Mouse (Mus musculus): ENCODE results near the gene Cnga4. TPM values are rescaled to one million over a fixed set of nuclear protein-coding genes. Genes with fewer than 3 reads are reported as not detected.
A peak's percentile ranks its signal among the peaks of the same experiment; 100 is the strongest.
"Not testable (repeated sequence)": the region's sequence is repeated elsewhere in the genome, so short reads cannot be mapped to it uniquely, and the experiment has no call there.

The Cnga4 gene
- polyA plus RNA-seq, 1 experiment: not detected

DNA sequence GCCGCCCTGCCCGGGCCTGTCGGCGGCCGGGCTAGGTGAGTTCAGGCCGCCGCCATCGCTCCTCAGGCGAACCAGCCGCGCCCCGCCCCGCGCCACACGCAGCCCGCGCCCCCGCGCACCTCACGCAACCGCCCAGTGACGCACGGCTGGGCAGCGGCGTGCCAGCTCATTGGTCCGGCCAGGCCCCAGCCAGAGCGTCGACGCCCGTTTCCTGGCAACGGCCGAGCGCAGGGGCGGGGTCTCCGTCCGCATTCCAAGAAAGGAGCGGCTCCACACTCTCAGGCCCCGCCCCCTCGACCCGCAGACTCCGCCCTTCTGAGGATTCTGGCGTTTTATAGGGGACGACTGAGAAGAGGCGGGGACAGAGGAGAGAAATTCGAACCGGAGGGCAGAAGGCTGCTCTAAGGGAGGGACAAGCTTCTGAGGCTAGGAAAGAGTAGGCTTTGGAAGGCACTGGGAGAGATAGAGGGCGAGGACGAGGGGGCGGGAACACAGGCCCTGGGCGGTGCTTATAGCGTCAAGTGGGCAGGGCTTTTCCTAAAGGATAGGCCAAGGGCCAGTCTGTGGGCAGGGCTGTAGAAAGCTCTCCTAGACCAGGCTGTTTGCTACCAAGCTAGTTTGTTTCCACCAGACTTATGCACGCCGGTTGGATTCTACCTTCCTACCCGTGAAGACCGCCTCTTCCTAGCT lies 4.3 kb upstream of the Cnga4 start, which contains the start of gene Fam160a2:
Gene Fam160a2, minus strand, starts transcription at position 120 of the 690 bp plus-strand sequence.
- WGBS: under 1% methylated on average over 55 of the region's 55 CpGs
- Histone ChIP-seq H3K27ac (ENCODE audit: insufficient read depth, low read depth, low read length) (peak within 1 kb of the TSS; percentile 85), H3K4me1 (ENCODE audit: control insufficient read depth, insufficient read depth, low read length) (peaks cover 6% of the 10 kb centered on the region; the same call in 1 of the 2 replicates), H3K4me3 (ENCODE audit: insufficient read depth, low read depth, low read length) (peak within 1 kb of the TSS; percentile 86)
- TF ChIP-seq POLR2A (IDR thresholded peaks at IDR 0.05; ENCODE audit: insufficient read depth, low read depth, low read length) (no peak), CTCF (IDR thresholded peaks at IDR 0.05; ENCODE audit: insufficient read depth, low read depth, low read length) (no peak)

DNA sequence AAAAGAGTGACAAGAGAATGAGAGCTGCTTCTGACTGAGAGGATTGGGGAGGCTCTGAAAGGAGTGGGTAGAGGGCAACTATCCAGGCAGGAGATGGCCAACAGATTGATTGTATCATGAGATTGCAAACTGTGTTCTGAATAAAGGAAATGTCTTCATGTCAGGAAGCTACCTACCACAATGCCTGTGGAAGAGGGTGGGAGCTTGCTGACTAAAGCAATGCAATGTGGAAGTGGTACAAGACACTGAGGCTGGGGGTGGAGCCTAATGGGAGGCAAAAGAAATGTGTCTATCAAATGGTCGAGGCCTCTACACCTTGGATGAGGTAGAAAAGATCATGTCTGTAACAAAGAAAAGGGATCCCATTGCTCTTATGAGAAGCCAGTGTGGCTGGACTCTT lies 2.0 kb downstream of the Cnga4 start:
- Histone ChIP-seq H3K4me1 (ENCODE audit: control insufficient read depth, insufficient read depth, low read length) (peaks cover 12% of the 10 kb centered on the region), H3K27ac (ENCODE audit: insufficient read depth, low read depth, low read length) (no peak overlapping the region), H3K4me3 (ENCODE audit: insufficient read depth, low read depth, low read length) (no peak overlapping the region)
- 62% methylated on average over 1 of the region's 1 CpGs for WGBS
- TF ChIP-seq CTCF (IDR thresholded peaks at IDR 0.05; ENCODE audit: insufficient read depth, low read depth, low read length) (no peak), POLR2A (IDR thresholded peaks at IDR 0.05; ENCODE audit: insufficient read depth, low read depth, low read length) (no peak)

DNA sequence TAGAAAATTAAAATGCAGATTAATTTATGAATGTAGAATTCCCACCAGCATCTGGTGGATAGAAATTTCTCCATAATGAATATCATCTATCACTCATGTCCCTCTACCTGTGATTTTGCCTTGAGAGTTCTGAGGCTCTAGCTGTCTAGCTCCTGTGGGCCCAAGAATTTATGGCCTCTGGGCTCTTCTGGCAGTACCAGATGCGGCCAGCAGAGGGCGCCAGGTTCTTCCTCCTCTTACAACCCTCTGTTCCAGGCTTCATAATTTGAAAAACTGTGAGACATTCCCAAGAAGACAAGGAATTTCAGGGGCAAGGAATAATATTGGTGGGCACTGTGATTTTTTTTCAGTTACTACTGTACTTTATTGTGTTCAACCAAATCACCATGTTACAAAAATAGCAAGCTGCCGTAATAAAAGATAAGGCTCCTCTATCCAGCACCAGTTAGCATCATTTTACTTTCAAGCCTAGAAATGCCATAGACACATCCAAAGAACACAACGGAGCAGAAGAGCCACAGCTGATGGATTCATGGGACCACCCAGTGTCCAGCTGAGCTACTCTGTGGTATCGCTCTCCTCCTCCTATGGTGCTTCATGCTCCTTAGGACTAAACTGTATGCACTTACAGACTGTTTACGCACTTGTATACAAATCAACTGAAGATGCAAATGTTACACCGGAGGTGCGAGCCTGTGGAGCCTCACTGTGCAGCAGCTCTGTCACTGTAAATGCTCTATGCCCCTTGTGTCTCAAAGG lies 7.7 kb downstream of the Cnga4 start:
- TF ChIP-seq CTCF (IDR thresholded peaks at IDR 0.05; ENCODE audit: insufficient read depth, low read depth, low read length): peak; percentile 83
- H3K4me3 ChIP-seq (ENCODE audit: insufficient read depth, low read depth, low read length); H3K27ac ChIP-seq (ENCODE audit: insufficient read depth, low read depth, low read length): not testable (repeated sequence)
- H3K4me1 ChIP-seq (ENCODE audit: control insufficient read depth, insufficient read depth, low read length): peaks cover 23% of the 10 kb centered on the region
- WGBS: 38% methylated on average over 8 of the region's 8 CpGs

DNA sequence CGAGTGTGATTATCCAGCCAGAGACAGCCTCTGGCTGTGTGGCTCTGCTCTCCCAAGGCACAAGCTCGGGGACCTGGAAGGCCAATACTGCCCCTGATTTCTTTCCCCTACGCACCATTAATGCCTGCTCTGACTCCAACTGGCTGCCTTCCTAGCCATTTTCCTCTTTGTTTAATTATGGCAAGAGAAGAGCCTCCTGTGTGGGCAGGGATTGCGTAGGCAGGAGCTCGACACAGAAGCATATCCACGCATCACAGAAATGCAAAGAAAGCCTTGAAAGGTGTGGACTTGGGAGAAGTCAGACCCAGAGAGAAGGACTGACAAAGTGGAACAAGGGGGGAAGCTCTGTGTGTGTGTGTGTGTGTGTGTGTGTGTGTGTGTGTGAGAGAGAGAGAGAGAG lies 10.0 kb downstream of the Cnga4 start:
- no peak overlapping the region for H3K4me3 ChIP-seq (ENCODE audit: insufficient read depth, low read depth, low read length)
- WGBS: 41% methylated on average over 6 of the region's 6 CpGs
- peaks cover 21% of the 10 kb centered on the region for H3K4me1 ChIP-seq (ENCODE audit: control insufficient read depth, insufficient read depth, low read length)
- H3K27ac ChIP-seq (ENCODE audit: insufficient read depth, low read depth, low read length): no peak overlapping the region
- TF ChIP-seq CTCF (IDR thresholded peaks at IDR 0.05; ENCODE audit: insufficient read depth, low read depth, low read length) (no peak), POLR2A (IDR thresholded peaks at IDR 0.05; ENCODE audit: insufficient read depth, low read depth, low read length) (no peak)

DNA sequence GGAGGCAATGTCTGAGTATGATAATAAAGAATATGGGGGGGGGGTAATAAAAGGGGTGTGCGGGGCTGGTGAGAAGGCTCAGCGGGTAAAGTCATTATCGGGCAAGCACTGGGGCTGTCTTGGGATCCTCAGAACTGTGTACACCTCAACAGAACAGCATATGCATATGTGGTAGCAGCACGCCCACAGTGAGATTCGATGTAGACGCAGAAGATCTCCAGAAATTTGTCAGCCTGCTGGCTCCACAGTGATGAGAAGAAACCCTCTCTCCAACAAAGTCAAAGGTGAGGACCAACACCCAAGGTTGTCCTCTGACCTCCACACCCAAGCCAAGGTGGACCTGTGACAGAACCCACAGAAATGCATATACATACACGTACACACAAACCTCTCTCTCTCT lies 12.2 kb downstream of the Cnga4 start:
- Histone ChIP-seq H3K27ac (ENCODE audit: insufficient read depth, low read depth, low read length) (no peak overlapping the region), H3K4me3 (ENCODE audit: insufficient read depth, low read depth, low read length) (no peak overlapping the region), H3K4me1 (ENCODE audit: control insufficient read depth, insufficient read depth, low read length) (peaks cover 16% of the 10 kb centered on the region)
- TF ChIP-seq CTCF (IDR thresholded peaks at IDR 0.05; ENCODE audit: insufficient read depth, low read depth, low read length): no peak
- no peak for TF ChIP-seq POLR2A (IDR thresholded peaks at IDR 0.05; ENCODE audit: insufficient read depth, low read depth, low read length)
- WGBS: 83% methylated on average over 7 of the region's 7 CpGs

DNA sequence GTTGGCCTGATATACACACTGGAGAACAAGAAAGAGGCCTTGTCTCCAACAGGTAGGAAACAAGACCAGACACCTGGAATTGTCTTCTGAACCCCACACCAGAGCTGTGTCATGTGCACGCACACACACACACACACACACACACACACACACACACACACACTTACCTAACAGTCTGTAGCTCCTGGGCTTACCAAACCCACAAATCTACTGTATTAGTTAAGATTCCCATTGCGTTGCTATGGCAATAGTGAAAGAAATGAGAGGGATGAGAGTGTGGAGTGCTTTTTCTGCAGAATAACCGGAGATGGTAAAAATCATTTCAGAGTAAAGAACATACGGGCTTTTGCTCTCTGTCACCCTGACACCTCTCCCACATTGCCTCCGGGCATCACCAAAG lies 13.7 kb downstream of the Cnga4 start:
- no peak overlapping the region for H3K27ac ChIP-seq (ENCODE audit: insufficient read depth, low read depth, low read length)
- WGBS: 50% methylated on average over 5 of the region's 5 CpGs
- peaks cover 11% of the 10 kb centered on the region for H3K4me1 ChIP-seq (ENCODE audit: control insufficient read depth, insufficient read depth, low read length)
- TF ChIP-seq CTCF (IDR thresholded peaks at IDR 0.05; ENCODE audit: insufficient read depth, low read depth, low read length): no peak
- TF ChIP-seq POLR2A (IDR thresholded peaks at IDR 0.05; ENCODE audit: insufficient read depth, low read depth, low read length): no peak
- H3K4me3 ChIP-seq (ENCODE audit: insufficient read depth, low read depth, low read length): no peak overlapping the region

DNA sequence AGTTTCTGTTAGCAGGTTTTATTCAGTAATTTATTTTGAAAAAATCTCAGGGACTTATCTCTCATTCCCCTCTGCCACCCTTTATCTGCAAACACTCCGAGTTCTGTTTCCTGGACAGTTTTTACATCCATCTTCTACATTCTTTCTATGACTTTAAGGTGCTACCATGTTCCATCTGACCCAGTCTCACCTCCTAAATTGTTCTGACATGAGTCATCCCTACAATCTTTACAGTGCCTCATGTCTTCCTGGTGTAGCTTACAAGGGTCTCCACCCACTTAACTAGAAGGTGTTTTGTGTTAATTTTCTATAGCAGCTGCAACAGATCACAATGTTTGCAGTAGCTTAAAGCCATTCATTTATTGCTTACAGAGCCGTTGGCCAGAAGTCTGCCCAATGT lies 16.5 kb downstream of the Cnga4 start:
- Histone ChIP-seq H3K4me1 (ENCODE audit: control insufficient read depth, insufficient read depth, low read length) (peaks cover 14% of the 10 kb centered on the region), H3K27ac (ENCODE audit: insufficient read depth, low read depth, low read length) (no peak overlapping the region; the same call in 1 of the 2 replicates), H3K4me3 (ENCODE audit: insufficient read depth, low read depth, low read length) (no peak overlapping the region)
- no peak for TF ChIP-seq POLR2A (IDR thresholded peaks at IDR 0.05; ENCODE audit: insufficient read depth, low read depth, low read length)
- TF ChIP-seq CTCF (IDR thresholded peaks at IDR 0.05; ENCODE audit: insufficient read depth, low read depth, low read length): no peak
- 25% methylated on average over 2 of the region's 2 CpGs for WGBS

DNA sequence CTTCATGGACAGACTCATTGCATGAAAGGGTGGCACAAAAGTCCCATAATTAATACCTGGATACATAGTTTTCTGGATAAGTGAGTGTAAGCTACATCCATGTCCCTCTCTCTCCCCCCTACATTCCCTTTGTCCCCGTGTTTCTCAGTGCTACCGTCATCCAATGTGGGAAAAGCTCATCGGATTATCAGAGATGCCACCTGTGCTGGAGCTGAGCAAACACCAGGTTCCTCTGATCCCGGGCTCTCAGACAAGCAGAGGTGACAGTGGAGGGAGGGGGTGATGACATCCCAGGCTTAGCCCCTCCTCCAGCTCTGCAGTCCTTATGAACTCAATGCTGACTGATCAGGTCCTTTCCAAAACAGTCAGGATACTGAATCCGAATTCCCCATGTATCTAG lies 20.0 kb downstream of the Cnga4 start:
- no peak for TF ChIP-seq POLR2A (IDR thresholded peaks at IDR 0.05; ENCODE audit: insufficient read depth, low read depth, low read length)
- no peak for TF ChIP-seq CTCF (IDR thresholded peaks at IDR 0.05; ENCODE audit: insufficient read depth, low read depth, low read length)
- 58% methylated on average over 5 of the region's 5 CpGs for WGBS
- no peak overlapping the region for H3K4me3 ChIP-seq (ENCODE audit: insufficient read depth, low read depth, low read length)
- H3K4me1 ChIP-seq (ENCODE audit: control insufficient read depth, insufficient read depth, low read length): peaks cover 15% of the 10 kb centered on the region
- H3K27ac ChIP-seq (ENCODE audit: insufficient read depth, low read depth, low read length): no peak overlapping the region

DNA sequence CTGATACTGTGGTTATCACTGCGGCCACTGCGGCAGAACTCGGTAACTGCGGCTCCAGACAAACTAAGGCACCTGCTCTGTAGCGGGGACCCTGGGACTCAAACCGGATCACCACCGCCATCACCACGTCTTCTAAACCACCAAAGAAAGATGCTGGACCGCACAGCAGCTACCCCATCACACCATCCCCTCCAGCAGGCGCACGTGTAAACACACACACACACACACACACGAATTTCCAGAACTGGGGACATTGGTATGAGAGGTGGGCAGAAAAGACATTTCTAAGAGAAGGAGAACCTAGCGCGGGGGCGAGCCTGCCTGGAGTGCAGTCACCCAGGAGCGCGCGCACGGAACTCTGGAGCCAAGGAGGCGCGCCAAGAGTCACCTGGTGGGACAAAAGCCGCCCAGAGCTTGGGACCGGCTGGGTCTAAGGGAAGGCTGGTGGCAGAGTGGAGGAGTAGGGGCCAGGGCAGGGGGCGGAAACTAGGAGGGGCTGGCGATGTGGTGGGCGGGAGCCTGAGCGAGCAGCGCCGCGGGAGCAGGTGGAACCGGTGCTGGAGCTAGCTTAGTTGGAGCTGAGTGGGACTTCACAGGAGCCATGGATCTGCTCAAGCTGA lies 21.2 kb downstream of the Cnga4 start, which contains the start of gene Cckbr:
Gene Cckbr, plus strand, starts transcription at position 308 of the 620 bp plus-strand sequence.
- peak within 1 kb of the TSS; percentile 72 for H3K27ac ChIP-seq (ENCODE audit: insufficient read depth, low read depth, low read length)
- TF ChIP-seq CTCF (IDR thresholded peaks at IDR 0.05; ENCODE audit: insufficient read depth, low read depth, low read length) (0 out of 2 replicates have a peak, but pooled peaks have one; percentile 1), POLR2A (IDR thresholded peaks at IDR 0.05; ENCODE audit: insufficient read depth, low read depth, low read length) (no peak)
- H3K4me1 ChIP-seq (ENCODE audit: control insufficient read depth, insufficient read depth, low read length): peaks cover 15% of the 10 kb centered on the region
- WGBS: 3% methylated on average over 31 of the region's 31 CpGs
- peak within 1 kb of the TSS; percentile 57 for H3K4me3 ChIP-seq (ENCODE audit: insufficient read depth, low read depth, low read length)
